Mouse (Mus musculus): Measurements from ENCODE around the gene B3galt2.
A peak's percentile ranks its signal among the peaks of the same experiment; 100 is the strongest.
"Not testable (repeated sequence)": the region's sequence is repeated elsewhere in the genome, so short reads cannot be mapped to it uniquely, and the experiment has no call there.

The B3galt2 gene

GRCm38 (mm10) chr1:143640650-143641407 lies at the start of gene B3galt2:
Gene B3galt2 (plus strand): TSS chr1:143640664.
- DNase-seq, result peak; percentile 25

- no peak for DNase-seq
Measured at GRCm38 (mm10) chr1:143596864-143597263, 43.6 kb upstream of the B3galt2 start.

DNA sequence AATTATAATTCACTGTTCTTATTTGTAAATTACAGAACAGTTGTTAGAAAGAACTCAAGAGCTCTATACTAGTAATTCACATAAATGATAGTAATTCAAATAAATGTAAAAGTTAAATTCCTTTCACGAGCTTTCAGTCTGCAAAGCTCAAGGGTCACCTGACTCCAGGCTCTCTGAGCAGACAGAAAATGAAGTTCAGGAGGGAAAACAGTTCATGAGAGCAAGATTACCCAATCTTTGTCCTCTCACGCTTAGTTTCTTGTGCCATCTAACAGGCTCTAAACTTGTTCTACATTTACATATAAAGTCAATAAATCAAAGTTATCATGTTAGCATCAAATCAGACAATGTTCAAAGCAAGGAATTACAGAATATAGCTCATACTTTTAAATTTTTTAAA lies 31.6 kb upstream of the B3galt2 start:
- DNase-seq, result no peak

DNA sequence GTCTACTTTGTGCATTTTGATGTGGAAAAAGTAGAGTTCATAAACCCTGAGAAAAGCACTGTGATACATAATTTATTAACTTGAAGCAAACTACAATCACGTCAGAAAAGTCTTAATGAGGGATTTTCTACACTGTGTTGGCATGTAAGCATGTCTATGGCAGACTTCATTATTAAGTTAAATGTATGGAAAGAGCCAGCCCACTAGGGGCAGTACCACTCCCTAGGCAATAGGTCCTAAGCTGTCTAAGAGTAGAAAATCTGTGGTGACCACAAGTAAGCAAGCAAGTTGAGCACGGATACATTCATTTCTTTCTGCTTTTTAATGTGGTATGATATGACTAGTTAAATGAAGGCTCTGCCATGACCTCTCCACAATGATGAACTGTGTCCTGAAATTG lies 27.6 kb upstream of the B3galt2 start:
- DNase-seq, result no peak

DNA sequence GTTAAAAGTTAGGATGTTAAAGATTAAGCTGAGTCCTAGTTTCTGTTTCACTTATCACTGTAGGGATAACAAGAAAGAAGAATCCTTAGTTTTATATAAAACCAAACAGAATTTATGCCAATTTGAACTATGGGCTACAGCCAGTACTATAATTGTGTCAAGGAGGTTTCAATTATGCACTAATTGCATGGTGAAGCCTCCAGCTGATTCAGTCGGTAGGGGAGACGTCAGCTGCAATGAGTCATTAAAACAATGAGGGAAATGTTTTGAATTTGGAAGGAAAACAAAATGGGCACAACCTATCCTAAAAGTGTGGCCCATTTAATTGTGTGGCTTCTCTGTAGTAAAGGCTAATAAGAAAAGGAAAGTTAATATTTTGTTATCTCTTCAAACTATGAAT lies 20.7 kb upstream of the B3galt2 start:
- DNase-seq, result no peak

GRCm38 (mm10) chr1:143621930-143622329 lies 18.5 kb upstream of the B3galt2 start:
- no peak for DNase-seq

DNA sequence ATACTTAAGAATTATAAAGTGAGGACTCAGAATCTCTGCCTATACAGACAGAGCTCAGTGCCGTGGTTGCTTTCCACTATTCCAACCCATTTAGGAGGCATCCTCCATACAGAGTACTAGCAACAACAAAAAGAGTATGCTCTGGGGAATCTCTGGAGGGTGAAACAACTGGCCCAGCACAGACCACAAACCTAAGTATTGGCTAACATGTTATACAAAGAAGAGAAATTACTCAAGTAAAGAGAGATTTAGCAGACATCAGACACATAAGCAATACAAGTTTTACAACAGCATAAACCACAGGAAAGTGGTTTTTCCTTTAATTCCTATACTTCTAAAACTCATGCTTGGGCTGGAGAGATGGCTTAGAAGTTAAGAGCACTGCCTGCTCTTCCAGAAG lies 17.8 kb upstream of the B3galt2 start:
- DNase-seq, result no peak

DNA sequence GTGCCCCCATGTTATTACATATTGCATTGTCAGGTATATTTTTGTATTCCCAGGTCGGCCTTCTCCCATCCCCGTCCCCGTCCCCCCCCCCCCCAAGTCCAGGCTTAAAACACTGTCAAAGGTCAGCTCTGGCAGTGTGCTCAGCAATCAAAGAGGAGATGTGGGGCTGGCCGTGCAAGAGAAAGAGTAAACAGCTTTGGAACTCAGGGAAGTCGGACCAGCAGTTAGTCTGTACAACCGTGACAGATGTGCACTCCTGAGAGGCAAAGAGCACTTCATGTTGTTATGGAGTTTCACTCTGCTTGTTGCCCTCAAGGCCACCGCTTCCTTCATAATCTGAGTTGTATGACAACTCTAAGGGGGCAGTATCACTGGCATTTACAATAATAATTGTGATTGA lies 9.1 kb upstream of the B3galt2 start:
- DNase-seq, result no peak

DNA sequence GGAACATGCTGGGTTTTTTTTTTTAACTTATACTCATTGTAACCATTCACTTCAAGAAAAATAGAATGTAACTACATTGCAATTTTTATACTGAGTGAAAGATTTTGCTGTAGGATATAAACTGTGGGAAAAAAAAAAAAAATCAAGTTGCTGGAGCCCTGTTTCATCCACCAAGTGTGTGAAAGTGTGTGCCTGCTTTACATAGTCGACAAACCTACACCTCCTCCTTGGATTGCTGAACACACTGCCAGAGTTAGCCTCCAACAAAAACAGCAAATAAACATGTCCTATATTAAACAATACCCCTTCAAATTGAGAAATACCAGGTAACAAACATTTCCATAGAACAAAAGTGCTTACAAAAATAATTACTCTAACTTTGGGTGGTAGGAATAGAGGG lies 8.1 kb upstream of the B3galt2 start:
- DNase-seq, result no peak

DNA sequence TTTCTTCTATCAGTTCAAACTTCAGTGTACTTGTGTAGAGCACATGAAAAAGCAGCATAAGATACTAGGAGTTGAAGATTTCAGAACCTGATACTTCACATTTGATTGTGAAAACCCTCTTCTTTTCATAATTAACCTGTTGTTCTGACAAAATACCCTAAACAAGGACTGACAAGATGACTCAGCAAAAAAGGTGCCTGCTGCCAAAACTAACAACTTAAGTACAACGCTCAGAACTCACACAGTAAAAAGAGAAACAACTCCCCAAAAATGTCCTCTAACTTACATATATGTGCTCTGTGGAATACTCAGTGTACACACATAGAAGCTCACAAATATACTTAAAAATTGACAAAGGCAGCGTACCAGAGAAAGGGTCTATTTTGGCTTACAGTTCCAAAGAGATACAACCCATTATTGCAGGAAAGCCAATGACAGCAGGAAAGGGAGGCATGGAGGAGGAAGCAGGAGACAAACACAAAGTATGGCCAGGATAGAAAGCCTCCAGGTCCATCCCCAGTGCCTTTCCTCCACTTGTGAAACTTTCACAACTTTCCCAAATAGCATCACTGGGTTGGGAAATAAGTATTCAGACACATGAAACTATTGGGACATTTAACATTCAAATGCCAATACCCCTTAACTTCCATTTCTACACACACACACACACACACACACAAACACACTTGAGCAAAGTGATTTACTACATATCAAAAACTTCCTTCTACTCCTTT lies 7.4 kb upstream of the B3galt2 start:
- no peak for DNase-seq

DNA sequence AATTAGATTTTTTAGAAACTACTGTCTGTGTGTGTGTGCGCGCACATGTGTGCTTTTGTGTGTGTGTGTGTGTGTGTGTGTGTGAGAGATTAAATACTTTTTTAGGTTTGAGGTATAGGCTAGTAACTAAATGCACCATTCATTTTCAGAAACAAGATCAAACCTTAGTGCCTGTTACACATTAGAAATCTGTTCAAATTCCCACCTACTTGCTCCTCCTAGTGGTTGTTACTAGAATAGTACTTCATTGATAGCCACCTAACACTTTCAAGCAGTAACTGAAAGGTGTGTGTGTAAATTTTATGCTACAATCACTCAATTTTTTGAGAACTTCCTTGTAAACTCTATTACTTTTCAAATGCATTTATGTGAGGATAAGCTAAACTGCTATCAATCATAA lies 3.8 kb downstream of the B3galt2 start:
- DNase-seq, result no peak

- DNase-seq, result no peak
Measured at GRCm38 (mm10) chr1:143645386-143645785, 4.9 kb downstream of the B3galt2 start.

- no peak for DNase-seq
Measured at GRCm38 (mm10) chr1:143646219-143646618, 5.8 kb downstream of the B3galt2 start.

- DNase-seq, result no peak
Measured at GRCm38 (mm10) chr1:143650317-143650716, 9.9 kb downstream of the B3galt2 start.

GRCm38 (mm10) chr1:143653646-143654045 lies 13.2 kb downstream of the B3galt2 start:
- DNase-seq, result no peak

- no peak for DNase-seq
Measured at GRCm38 (mm10) chr1:143663197-143663596, 22.7 kb downstream of the B3galt2 start.

- DNase-seq, result not testable (repeated sequence)
Measured at GRCm38 (mm10) chr1:143664786-143665185, 24.3 kb downstream of the B3galt2 start.

GRCm38 (mm10) chr1:143675734-143676361 lies 35.4 kb downstream of the B3galt2 start:
- DNase-seq, result no peak

DNA sequence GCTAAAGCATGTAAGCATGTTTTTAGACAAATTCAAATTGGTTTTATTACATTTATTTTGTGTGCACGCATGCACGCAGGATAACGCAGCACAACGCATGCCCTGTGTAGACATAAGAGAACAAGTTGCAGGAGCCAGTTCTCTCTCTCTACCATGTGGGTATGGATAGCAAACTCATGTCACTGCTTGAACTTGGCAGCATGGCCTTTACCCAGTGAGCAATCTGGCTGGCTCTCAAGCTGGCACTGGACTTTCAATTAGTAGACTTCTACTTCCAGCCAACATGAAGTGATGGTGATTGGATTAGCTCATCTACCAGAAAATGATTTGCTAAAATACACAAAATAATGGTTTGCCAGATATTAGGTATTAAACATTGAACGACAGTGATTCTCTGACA lies 40.6 kb downstream of the B3galt2 start:
- no peak for DNase-seq

DNA sequence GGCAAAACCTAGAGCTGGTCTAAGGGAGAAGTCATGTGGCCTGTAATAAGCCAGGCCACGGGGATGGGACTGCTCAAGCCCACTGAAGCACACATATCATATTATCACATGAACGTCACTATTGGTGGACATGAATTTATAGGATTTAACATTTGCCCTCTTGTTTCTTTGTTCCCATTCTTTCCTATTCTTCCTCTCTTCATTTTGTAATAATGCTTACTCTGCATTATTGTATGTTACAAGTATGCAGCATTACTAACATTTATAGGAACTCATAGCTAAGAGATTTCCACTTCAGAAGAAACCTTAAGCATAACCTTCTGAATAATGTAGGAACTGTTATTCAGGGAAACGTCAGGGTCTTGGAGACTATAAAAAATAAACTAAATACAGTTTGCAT lies 44.4 kb downstream of the B3galt2 start:
- no peak for DNase-seq

DNA sequence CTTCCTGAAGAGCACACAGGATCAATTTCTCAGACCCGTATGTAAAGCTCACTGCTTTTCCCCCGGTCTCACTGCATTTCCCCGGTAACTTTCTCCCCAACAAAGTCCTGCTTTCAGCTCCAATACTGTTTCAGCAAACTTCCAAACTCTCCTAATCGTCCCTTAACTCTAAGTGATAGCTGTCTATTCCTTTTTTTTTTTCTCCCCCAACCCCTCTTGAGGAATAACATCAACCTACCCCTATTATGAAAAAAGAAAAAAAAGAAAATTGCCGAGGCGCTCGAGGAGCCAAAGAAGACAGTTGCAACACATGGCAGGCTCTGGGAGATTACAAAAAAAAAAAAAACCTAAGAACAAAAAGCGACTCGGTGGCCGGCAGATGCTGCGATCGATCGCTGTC lies 61.3 kb downstream of the B3galt2 start:
- DNase-seq, result no peak

- DNase-seq, result peak; percentile 48
Measured at GRCm38 (mm10) chr1:143702141-143702740, 61.8 kb downstream of the B3galt2 start.

DNA sequence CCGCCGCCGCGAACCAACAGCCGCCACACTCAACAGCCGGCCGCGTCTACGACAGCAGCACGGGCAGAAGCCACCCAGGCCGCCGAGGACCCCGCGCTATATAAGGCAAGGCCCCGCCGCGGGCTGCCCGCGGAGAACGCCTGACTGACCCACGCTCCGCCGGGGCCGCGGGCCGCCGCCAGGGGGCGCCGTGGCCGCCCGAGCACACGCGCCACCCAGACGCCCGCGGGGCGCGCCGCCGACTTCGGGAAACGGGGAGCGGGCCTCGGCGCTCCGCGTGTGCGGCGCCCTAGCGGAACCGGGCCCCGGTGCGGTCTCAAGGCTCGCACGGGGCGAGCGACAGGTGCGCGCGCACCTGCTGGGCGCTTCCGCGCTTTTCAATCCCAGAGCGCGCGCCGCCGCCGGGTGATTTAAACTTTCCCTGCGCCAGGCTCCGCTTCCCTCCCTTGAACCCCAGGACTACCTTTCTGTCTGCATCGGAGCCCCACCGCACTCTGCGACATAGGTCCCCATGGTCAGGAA lies 62.3 kb downstream of the B3galt2 start, which contains the start of gene Cdc73:
TSS of gene Cdc73 (minus strand) at position 153 of the 522 bp plus-strand sequence.
- DNase-seq, result peak; percentile 94
